Mouse (Mus musculus) erythroblast, embryonic 14.5 days (primary cell): ENCODE measurements around the gene Foxn1.

Source experiments
- GATA1 ChIP-seq: IDR thresholded peaks from 2 replicates; pipeline ENCODE4 v1.6.1; 2012; ENCODE audit warnings: low read length, inconsistent platforms, mixed read lengths
- TAL1 ChIP-seq: IDR thresholded peaks from 3 replicates; pipeline ENCODE4 v1.6.1; 2012; ENCODE audit warnings: low read length, inconsistent platforms, mixed read lengths

DNA sequence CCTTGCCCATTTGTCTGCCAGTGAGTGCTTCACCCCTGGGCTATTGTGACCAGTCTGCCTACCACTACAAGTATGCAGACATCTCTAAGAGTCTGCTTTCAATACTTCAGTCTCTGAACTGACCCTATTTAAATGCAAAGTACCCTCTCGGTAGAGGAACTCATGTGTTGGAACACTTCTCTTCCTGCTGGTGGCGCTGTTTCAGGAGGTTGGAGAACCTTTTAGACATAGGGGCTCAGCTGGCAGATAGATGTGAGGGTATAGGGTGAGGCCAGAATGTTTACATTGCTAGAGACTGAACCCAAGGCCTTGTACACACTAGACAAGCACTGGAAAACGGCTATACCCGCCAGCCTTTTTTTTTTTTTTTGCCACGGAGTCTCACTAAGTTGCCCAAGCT, 42.0 kb upstream of the Foxn1 start:
- TF ChIP-seq TAL1, result no peak
- no peak for TF ChIP-seq GATA1
